Mouse (Mus musculus) spleen, embryonic (tissue): ENCODE measurements around the gene F11r.

Experiments
- CTCF ChIA-PET: fragments of 350-600 bp; sonication (Branson Sonifier 250); formaldehyde crosslinking; loops from one replicate; lab custom pipeline; 2022; lab: Charles Lee

Gene F11r

GRCm38 (mm10) chr1:171470371-171470871 lies 33.1 kb downstream of the F11r start:
- CTCF ChIA-PET = interaction anchor here (0.5 to 1.4 kb wide), 3 partner anchors 60 to 94 kb away, joined by 3 to 5 read pairs (median 5); no protein-coding TSS in a partner anchor

- CTCF ChIA-PET = interaction anchor here (0.5 to 1.4 kb wide), 2 partner anchors 90 to 94 kb away, joined by 3 to 5 read pairs; no protein-coding TSS in a partner anchor
Observed at GRCm38 (mm10) chr1:171470896-171471295, 33.6 kb downstream of the F11r start.

- CTCF ChIA-PET = no interaction called here
Observed at GRCm38 (mm10) chr1:171471452-171471851, 34.1 kb downstream of the F11r start.

- CTCF ChIA-PET = interaction anchor here (0.6 kb wide), 1 partner anchor 210 kb away, joined by 4 read pairs; no protein-coding TSS in a partner anchor
Observed at GRCm38 (mm10) chr1:171471941-171472340, 34.6 kb downstream of the F11r start.

GRCm38 (mm10) chr1:171473506-171473905 lies 36.2 kb downstream of the F11r start:
- CTCF ChIA-PET = no interaction called here

GRCm38 (mm10) chr1:171473920-171474640 lies 36.7 kb downstream of the F11r start:
- CTCF ChIA-PET = no interaction called here

- CTCF ChIA-PET = interaction anchor here (0.7 to 0.8 kb wide), 2 partner anchors 61 to 90 kb away, joined by 4 to 5 read pairs; no protein-coding TSS in a partner anchor
Observed at GRCm38 (mm10) chr1:171477123-171477522, 39.8 kb downstream of the F11r start.

GRCm38 (mm10) chr1:171477758-171478545 lies 40.6 kb downstream of the F11r start:
- CTCF ChIA-PET = interaction anchor here (0.7 to 0.8 kb wide), 3 partner anchors 60 to 541 kb away, joined by 4 to 5 read pairs (median 4); no protein-coding TSS in a partner anchor

- CTCF ChIA-PET = interaction anchor here (0.5 to 0.6 kb wide), 3 partner anchors 27 to 339 kb away, joined by 4 to 9 read pairs (median 6); no protein-coding TSS in a partner anchor
Observed at GRCm38 (mm10) chr1:171478968-171479367, 41.6 kb downstream of the F11r start.

GRCm38 (mm10) chr1:171494241-171494640 lies 56.9 kb downstream of the F11r start:
- CTCF ChIA-PET = interaction anchor here (0.5 kb wide), 1 partner anchor 53 kb away, joined by 6 read pairs; no protein-coding TSS in a partner anchor

GRCm38 (mm10) chr1:171495371-171495770 lies 58.0 kb downstream of the F11r start:
- CTCF ChIA-PET = interaction anchor here (0.7 kb wide), 1 partner anchor 504 kb away, joined by 4 read pairs; no protein-coding TSS in a partner anchor

GRCm38 (mm10) chr1:171499856-171500255 lies 62.5 kb downstream of the F11r start:
- CTCF ChIA-PET = no interaction called here

- CTCF ChIA-PET = interaction anchor here (0.6 to 1.2 kb wide), 2 partner anchors 8 to 61 kb away, joined by 3 read pairs; no protein-coding TSS in a partner anchor
Observed at GRCm38 (mm10) chr1:171501016-171501610, 63.8 kb downstream of the F11r start.

GRCm38 (mm10) chr1:171501636-171502080 lies 64.3 kb downstream of the F11r start:
- CTCF ChIA-PET = interaction anchor here (0.7 to 1.4 kb wide), 3 partner anchors 61 to 114 kb away, joined by 3 to 8 read pairs (median 3); no protein-coding TSS in a partner anchor

- CTCF ChIA-PET = interaction anchor here (0.6 to 1.4 kb wide), 4 partner anchors 38 to 113 kb away, joined by 3 to 8 read pairs (median 4); no protein-coding TSS in a partner anchor
Observed at GRCm38 (mm10) chr1:171502388-171503249, 65.3 kb downstream of the F11r start.

- CTCF ChIA-PET = interaction anchor here (0.8 kb wide), 1 partner anchor 10 kb away, joined by 3 read pairs; no protein-coding TSS in a partner anchor
Observed at GRCm38 (mm10) chr1:171503250-171503591, 65.9 kb downstream of the F11r start, which contains the start of gene Alyref2. Gene Alyref2, plus strand, starts transcription at chr1:171503478.

GRCm38 (mm10) chr1:171503592-171504291 lies 66.4 kb downstream of the F11r start:
- CTCF ChIA-PET = interaction anchor here (0.7 to 0.8 kb wide), 2 partner anchors 10 to 52 kb away, joined by 3 to 8 read pairs; no protein-coding TSS in a partner anchor

- CTCF ChIA-PET = interaction anchor here (0.7 kb wide), 2 partner anchors 10 to 174 kb away, joined by 4 to 5 read pairs; no protein-coding TSS in a partner anchor
Observed at GRCm38 (mm10) chr1:171504586-171504985, 67.3 kb downstream of the F11r start.

- CTCF ChIA-PET = interaction anchor here (0.9 kb wide), 1 partner anchor 10 kb away, joined by 3 read pairs; the partner anchor contains the start of gene Alyref2
Observed at GRCm38 (mm10) chr1:171513234-171513633, 75.9 kb downstream of the F11r start.
